Mouse (Mus musculus) spleen, postnatal 14 days (tissue): ENCODE data around the gene Hps4.
"Not testable (repeated sequence)": the region's sequence is repeated elsewhere in the genome, so short reads cannot be mapped to it uniquely, and the experiment has no call there.

Source experiments
- DNase-seq, 2 experiments: peaks; one replicate each; pipeline ENCODE4 v3.0.0; 2021 to 2022; ENCODE audit warnings: low spot score in 2 of 2

Hps4 gene

GRCm38 (mm10) chr5:112342463-112343204, at the start of gene Hps4, which contains the start of gene Srrd:
Gene Hps4, plus strand, starts transcription at chr5:112343083.
Gene Srrd, minus strand, starts transcription at chr5:112343040.
- DNase-seq: peak; percentile 70 to 85

GRCm38 (mm10) chr5:112293800-112294199, 49.1 kb upstream of the Hps4 start:
- DNase-seq: no peak

GRCm38 (mm10) chr5:112294696-112295095, 48.2 kb upstream of the Hps4 start:
- DNase-seq: no peak

GRCm38 (mm10) chr5:112295162-112295561, 47.7 kb upstream of the Hps4 start:
- DNase-seq: no peak

- DNase-seq: no peak
Measured at GRCm38 (mm10) chr5:112295564-112295963, 47.3 kb upstream of the Hps4 start.

GRCm38 (mm10) chr5:112296404-112297181, 46.3 kb upstream of the Hps4 start:
- DNase-seq: no peak

- no peak for DNase-seq
Measured at GRCm38 (mm10) chr5:112297257-112297656, 45.6 kb upstream of the Hps4 start.

GRCm38 (mm10) chr5:112298226-112298988, 44.5 kb upstream of the Hps4 start:
- DNase-seq: no peak

GRCm38 (mm10) chr5:112299399-112299798, 43.5 kb upstream of the Hps4 start:
- no peak for DNase-seq

GRCm38 (mm10) chr5:112300112-112300511, 42.8 kb upstream of the Hps4 start:
- DNase-seq: no peak

GRCm38 (mm10) chr5:112300721-112301308, 42.1 kb upstream of the Hps4 start:
- DNase-seq: no peak

- no peak for DNase-seq
Measured at GRCm38 (mm10) chr5:112301694-112302093, 41.2 kb upstream of the Hps4 start.

GRCm38 (mm10) chr5:112302310-112302709, 40.6 kb upstream of the Hps4 start:
- DNase-seq: no peak

GRCm38 (mm10) chr5:112305842-112306241, 37.0 kb upstream of the Hps4 start:
- no peak for DNase-seq

- no peak for DNase-seq
Measured at GRCm38 (mm10) chr5:112313222-112313885, 29.5 kb upstream of the Hps4 start.

GRCm38 (mm10) chr5:112316468-112316867, 26.4 kb upstream of the Hps4 start:
- DNase-seq: no peak

- no peak for DNase-seq
Measured at GRCm38 (mm10) chr5:112317328-112317727, 25.6 kb upstream of the Hps4 start.

- DNase-seq: not testable (repeated sequence)
Measured at GRCm38 (mm10) chr5:112319343-112319742, 23.5 kb upstream of the Hps4 start.

GRCm38 (mm10) chr5:112320379-112320778, 22.5 kb upstream of the Hps4 start:
- DNase-seq: no peak

- no peak for DNase-seq
Measured at GRCm38 (mm10) chr5:112320936-112321335, 21.9 kb upstream of the Hps4 start.

- DNase-seq: no peak
Measured at GRCm38 (mm10) chr5:112321376-112321775, 21.5 kb upstream of the Hps4 start.
